Mouse (Mus musculus) lung, adult 2 months (tissue): Measurements from ENCODE around the gene Sppl3. TPM values are rescaled to one million over a fixed set of nuclear protein-coding genes. Genes with fewer than 3 reads are reported as not detected.
A peak's percentile ranks its signal among the peaks of the same experiment; 100 is the strongest.

ENCODE experiments used
- DNase-seq: peaks from one replicate; pipeline ENCODE4 v3.0.0; 2022
- H3K4me1 ChIP-seq: fragments of 200-500 bp; 2 replicates; pipeline ENCODE4 v1.6.1; 2011; ENCODE audit warnings: low read length; ENCODE audit not compliant: control insufficient read depth, insufficient read depth
- H3K4me3 ChIP-seq: fragments of 200-500 bp; replicated peaks from 2 replicates; pipeline ENCODE3; 2011; ENCODE audit warnings: low read depth, mild to moderate bottlenecking, control low read depth, low read length; ENCODE audit errors: extremely low read depth
- CTCF ChIP-seq: fragments of 200-500 bp; IDR thresholded peaks from 2 replicates; pipeline ENCODE4 v1.5.1; 2011; ENCODE audit warnings: mild to moderate bottlenecking, low read length, control low read depth; ENCODE audit not compliant: insufficient read depth
- POLR2A ChIP-seq: fragments of 200-500 bp; IDR thresholded peaks from 2 replicates; pipeline ENCODE4 v1.6.1; 2011; ENCODE audit warnings: low read depth, mild to moderate bottlenecking, control low read depth, low read length, borderline replicate concordance; ENCODE audit errors: extremely low read depth
- WGBS: fragments of 180-500 bp; shearing (Covaris S2); methylation state at CpG from one replicate; pipeline ENCODE4 v1.1.7; 2018; 5-methylcytosine and 5-hydroxymethylcytosine counted together
- polyA plus RNA-seq: library from polyadenylated mRNA; depleted of rRNA; stranded (reverse); fragments of >200 nt; gene quantifications from 2 replicates; pipeline ENCODE4 v1.2.3, GENCODE M21; 2012

The Sppl3 gene
- polyA plus RNA-seq, 1 experiment: 107 TPM

- DNase-seq: no peak
- TF ChIP-seq CTCF (no peak), POLR2A (peak; percentile 5; the same call in 1 of the 2 replicates)
- H3K4me3 ChIP-seq: no peak overlapping the region
- peaks cover 3% of the 10 kb centered on the region; the same call in 1 of the 2 replicates for H3K4me1 ChIP-seq
- 37% methylated on average over 6 of the region's 6 CpGs for WGBS
Measured at GRCm38 (mm10) chr5:114997327-114997726, 13.6 kb upstream of the Sppl3 start.

GRCm38 (mm10) chr5:115000503-115000902 lies 10.4 kb upstream of the Sppl3 start:
- whole genome bisulfite sequencing: 57% methylated on average over 2 of the region's 2 CpGs
- TF ChIP-seq POLR2A (no peak), CTCF (no peak)
- DNase-seq: no peak
- Histone ChIP-seq H3K4me3 (no peak overlapping the region), H3K4me1 (peaks cover 5% of the 10 kb centered on the region; the same call in 1 of the 2 replicates)

DNA sequence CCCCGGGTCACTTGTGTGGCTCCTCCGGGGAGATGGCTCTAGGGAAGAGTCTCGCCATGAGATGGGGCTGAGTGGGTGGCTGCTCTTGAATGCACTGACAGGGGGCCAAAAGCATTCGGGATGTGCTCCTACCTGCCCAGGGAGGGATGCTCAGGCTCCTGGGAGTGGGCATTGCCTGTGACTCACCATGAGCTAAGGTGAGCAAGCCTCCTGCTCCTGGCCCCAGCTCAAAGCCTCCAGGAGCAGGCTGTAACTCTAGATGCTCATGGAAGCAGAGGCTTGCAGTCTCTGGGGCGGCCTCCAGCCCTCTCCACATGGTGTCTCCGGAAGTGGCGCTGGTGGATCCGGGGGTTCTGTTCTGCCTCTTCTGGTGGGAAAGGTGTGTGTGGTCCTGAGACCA lies 9.5 kb upstream of the Sppl3 start:
- peaks cover 5% of the 10 kb centered on the region; the same call in 1 of the 2 replicates for H3K4me1 ChIP-seq
- H3K4me3 ChIP-seq: no peak overlapping the region
- TF ChIP-seq POLR2A (no peak), CTCF (no peak)
- WGBS: 80% methylated on average over 8 of the region's 8 CpGs
- DNase-seq: no peak

GRCm38 (mm10) chr5:115002781-115003180 lies 8.2 kb upstream of the Sppl3 start:
- WGBS: 35% methylated on average over 6 of the region's 6 CpGs
- DNase-seq: no peak
- Histone ChIP-seq H3K4me3 (no peak overlapping the region), H3K4me1 (peaks cover 5% of the 10 kb centered on the region; the same call in 1 of the 2 replicates)
- TF ChIP-seq POLR2A: no peak
- TF ChIP-seq CTCF: no peak

DNA sequence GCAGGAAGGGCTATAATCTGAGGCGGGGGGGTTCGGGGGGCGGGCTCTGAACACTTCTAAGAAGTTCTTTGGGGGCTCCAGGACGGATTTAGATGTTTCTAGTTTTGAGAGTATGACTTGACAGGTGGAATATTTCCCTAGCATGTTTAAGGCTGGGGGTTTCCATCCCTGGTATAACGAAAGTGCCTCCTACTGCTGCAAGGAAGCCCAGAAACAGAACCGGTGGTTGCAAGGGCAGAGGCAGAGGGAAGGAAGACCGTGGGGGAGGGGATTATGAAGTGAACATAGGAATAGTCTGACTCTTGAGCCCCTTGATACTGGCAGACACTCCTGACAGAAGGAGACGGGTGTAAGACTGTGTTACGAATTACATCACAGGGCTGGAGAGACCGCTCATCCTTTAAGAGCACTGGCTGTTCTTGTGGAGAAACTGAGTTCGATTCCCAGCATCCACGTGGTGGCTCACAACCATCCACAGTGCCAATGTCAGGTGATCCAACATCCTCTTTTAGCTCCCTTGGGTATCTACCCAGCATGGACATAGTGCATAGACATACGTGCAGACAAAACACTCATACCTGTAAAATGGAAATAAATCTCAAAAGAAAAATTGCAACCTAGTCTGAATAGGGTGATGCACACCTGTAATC lies 7.6 kb upstream of the Sppl3 start:
- Histone ChIP-seq H3K4me3 (no peak overlapping the region), H3K4me1 (0 out of 2 replicates have a peak, but pooled peaks cover 2% of the 10 kb centered on the region)
- 61% methylated on average over 13 of the region's 13 CpGs for WGBS
- TF ChIP-seq POLR2A (no peak), CTCF (no peak)
- no peak for DNase-seq

DNA sequence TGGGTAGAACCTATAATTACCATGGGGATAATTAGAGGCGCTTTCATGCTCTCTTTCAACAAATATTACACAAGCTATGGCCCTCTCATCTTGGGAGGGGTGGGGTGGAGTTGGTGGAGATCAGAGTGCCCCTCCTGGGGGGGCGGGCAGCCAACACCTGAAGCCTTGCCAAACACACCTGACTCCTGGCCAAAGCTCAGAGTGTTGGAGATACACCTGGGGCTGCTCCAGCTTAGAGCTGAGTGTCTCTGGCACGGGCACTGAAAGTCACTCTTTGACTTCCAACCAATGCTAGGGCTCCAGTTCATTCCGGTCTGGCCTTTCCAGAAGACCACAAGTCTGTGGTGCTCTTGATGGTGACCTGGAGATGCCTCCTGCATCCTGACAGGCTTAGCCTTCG lies 3.2 kb upstream of the Sppl3 start:
- peaks cover 6% of the 10 kb centered on the region for H3K4me1 ChIP-seq
- no peak for DNase-seq
- WGBS: 72% methylated on average over 5 of the region's 5 CpGs
- TF ChIP-seq POLR2A (no peak), CTCF (no peak)
- no peak overlapping the region for H3K4me3 ChIP-seq

DNA sequence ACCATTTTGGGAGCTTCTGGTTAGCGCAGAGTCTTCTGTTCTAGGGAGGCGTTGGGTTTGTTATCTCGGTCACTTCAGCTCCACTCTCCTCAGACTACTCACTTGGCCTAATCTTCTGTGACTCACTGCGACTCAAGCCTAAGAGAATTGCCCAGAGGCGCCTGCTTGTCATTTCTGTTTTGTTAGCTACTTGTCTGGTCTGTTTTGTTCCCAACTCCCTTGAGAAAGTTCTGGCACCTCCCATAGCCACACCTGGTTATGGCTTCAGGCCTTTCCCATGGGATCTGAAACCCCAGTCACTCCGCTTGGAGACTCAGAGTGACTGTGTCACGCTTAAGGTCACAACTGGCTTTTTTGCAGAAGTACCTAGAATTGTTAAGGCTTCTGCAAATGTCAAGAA lies 2.6 kb upstream of the Sppl3 start:
- Histone ChIP-seq H3K4me3 (no peak overlapping the region), H3K4me1 (peaks cover 9% of the 10 kb centered on the region)
- TF ChIP-seq POLR2A (no peak), CTCF (no peak)
- DNase-seq: no peak
- WGBS: 88% methylated on average over 7 of the region's 7 CpGs

DNA sequence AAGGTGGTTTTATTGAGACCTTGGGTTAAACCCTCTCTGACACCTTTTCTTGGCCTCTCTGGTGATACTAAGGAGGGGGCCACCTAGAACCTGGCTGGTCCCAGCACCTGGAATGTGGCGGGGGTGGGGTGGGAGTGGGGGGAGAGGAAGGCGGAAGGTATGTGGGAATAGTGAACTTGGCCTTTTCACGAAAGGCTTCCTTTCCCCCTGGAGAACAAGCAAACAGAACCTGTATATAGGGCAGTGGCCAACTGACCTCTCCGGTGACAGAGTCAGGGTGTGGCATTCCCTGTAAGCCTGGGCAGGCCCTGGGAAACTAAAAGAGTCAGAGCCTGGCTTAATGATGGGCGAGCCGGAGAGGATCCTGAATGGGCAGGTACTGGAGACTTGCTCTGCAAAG lies 1.8 kb upstream of the Sppl3 start:
- no peak for TF ChIP-seq CTCF
- H3K4me1 ChIP-seq: peaks cover 12% of the 10 kb centered on the region
- 92% methylated on average over 6 of the region's 6 CpGs for WGBS
- no peak for DNase-seq
- no peak overlapping the region for H3K4me3 ChIP-seq

- TF ChIP-seq POLR2A (no peak), CTCF (no peak)
- WGBS: 57% methylated on average over 3 of the region's 3 CpGs
Measured at GRCm38 (mm10) chr5:115009961-115010360, 976 bp upstream of the Sppl3 start.

GRCm38 (mm10) chr5:115011217-115011518 lies 231 bp downstream of the Sppl3 start:
- TF ChIP-seq POLR2A (no peak), CTCF (no peak)
- DNase-seq: no peak
- WGBS: 4% methylated on average over 56 of the region's 57 CpGs
- H3K4me1 ChIP-seq: peaks cover 25% of the 10 kb centered on the region
- H3K4me3 ChIP-seq: peak overlapping the region; percentile 96

More at GRCm38 (mm10) chr5:115009961-115010360, 976 bp upstream of the Sppl3 start:
- H3K4me1 ChIP-seq: peaks cover 17% of the 10 kb centered on the region
- H3K4me3 ChIP-seq: no peak overlapping the region
- no peak for DNase-seq
